Mouse (Mus musculus) heart, adult 2 months (tissue): ENCODE measurements at regions not wholly inside any gene's neighbourhood (a gene's known extent, or its start where the extent isn't known, plus 50 kb on each side); places are given as distances from the start of the nearest gene placed in this dataset.

ENCODE experiments used
- CTCF ChIP-seq: fragments of 200-600 bp; IDR thresholded peaks from 2 replicates; pipeline ENCODE4 v1.8.1; 2022; ENCODE audit warnings: antibody characterized with exemption, mild to moderate bottlenecking, moderate library complexity
- EP300 ChIP-seq: fragments of 200-500 bp; IDR thresholded peaks from 2 replicates; pipeline ENCODE4 v1.6.1; 2011; ENCODE audit warnings: low read depth, low read length, control low read depth; ENCODE audit not compliant: insufficient read depth
- POLR2A ChIP-seq: fragments of 200-500 bp; IDR thresholded peaks from 2 replicates; pipeline ENCODE4 v1.6.1; 2011; ENCODE audit warnings: mild to moderate bottlenecking, low read depth, low read length, control low read depth; ENCODE audit not compliant: insufficient read depth

DNA sequence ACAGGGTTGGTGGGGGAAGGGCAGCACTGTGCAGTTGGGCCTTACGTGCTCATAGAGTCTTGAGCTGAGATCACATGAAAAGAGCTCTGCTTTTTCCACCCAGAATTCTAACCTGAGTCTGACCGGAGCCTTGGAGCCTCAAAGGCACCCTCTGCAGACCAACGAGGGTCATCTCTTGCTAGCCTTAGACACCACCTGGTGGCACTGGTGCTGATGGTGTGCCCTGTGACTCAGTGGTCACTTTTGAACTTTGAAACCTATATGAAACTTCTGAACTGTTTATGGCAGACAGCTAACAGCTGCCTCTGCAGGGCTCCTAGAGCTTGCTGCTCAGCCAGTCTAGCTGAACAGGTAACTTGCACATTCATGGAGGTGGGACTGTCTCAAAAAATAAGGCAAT, 118.5 kb downstream of the Zfp706 start:
- peak; percentile 35 for TF ChIP-seq CTCF
- TF ChIP-seq EP300: no peak
- TF ChIP-seq POLR2A: no peak
